Mouse (Mus musculus): ENCODE results near the gene Pcolce. TPM values are rescaled to one million over a fixed set of nuclear protein-coding genes. Genes with fewer than 3 reads are reported as not detected.
A peak's percentile ranks its signal among the peaks of the same experiment; 100 is the strongest.
"Not testable (repeated sequence)": the region's sequence is repeated elsewhere in the genome, so short reads cannot be mapped to it uniquely, and the experiment has no call there.

The Pcolce gene
- total RNA-seq, 2 experiments from 2014 or later, result 101 to 107 TPM

DNA sequence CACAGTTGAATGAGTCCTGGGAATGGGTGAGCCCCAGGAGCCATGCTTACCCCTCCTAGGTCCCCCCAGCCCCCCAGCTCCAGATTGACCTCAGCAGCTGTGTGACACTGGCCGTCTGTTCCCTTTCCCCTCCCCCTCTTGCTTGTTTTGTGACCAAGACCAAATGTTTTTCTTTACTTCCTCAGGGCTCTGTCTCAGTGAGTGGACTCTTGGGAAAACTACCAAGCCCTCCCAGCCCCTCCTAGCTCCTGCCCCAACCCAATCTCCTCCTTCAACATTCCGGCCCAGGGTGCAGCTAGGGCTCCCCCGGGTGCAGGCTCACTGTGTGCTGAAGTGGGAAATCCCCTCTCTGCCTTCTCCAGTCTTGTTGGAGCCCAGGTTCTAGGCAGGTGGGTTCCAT is 17.0 kb upstream of the Pcolce start:
- intact Hi-C loops (cut with DNase I), result loop anchor here (5.0 kb wide), 2 partner anchors 98 to 113 kb away; partner anchors contain the start of genes Epo, Gigyf1 and Gnb2
- DNase-seq, result peak; percentile 44 to 48

DNA sequence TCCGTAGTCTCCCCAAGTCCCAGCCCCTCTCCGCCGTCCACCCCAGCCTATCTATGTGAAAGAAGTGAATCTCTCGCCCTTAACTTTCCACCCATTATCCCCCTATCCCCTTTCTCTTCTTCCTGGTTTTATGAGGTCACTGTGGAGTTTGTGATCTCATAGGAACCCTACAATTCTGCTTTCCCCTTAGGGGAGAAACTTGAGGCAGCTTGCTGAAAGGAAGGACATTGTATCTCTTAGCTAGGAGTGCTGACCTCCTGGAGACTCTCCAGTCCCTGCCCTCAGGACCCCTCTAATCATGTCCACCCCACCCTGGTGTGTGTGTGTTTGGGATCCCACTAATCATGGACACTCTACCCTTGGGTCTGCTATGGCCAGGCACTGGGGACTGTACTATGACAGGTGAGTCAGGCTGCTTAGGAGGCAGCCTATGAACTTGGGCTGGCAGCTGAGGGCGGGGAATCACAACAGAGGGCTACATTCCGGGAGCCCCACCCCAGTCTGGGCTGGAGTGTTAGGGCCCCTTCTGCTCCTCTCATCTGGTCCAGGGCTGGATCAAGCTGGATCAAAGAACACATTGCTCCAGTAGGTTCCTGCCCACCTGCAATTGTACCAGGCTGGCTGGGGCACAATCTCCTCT is 16.4 kb upstream of the Pcolce start:
- intact Hi-C loops (cut with DNase I), result loop anchor here (2.0 to 5.0 kb wide), 3 partner anchors 27 to 113 kb away; partner anchors contain the start of genes Epo, Gigyf1 and Gnb2
- no peak for DNase-seq

DNA sequence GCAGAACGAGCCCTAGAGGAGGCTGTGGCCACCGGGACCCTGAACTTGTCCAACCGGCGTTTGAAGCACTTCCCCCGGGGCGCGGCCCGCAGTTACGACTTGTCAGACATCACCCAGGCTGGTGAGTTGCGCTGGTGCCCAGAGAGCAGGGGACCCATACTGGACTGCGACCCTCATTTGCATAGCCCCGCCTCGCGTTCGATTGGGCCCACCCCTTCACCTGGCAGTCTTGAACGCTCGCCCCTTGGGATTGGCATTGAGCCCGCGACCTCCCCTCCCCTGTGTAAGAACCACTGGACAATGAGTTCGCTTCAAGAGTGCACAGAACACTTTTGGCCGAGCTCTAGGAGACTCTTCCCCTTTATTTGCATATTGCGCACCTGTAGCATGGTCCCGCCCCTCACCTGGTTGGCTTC is 15.7 kb upstream of the Pcolce start:
- intact Hi-C loops (cut with DNase I), result loop anchor here (2.0 kb wide), 1 partner anchor 27 kb away; no protein-coding TSS in a partner anchor

DNA sequence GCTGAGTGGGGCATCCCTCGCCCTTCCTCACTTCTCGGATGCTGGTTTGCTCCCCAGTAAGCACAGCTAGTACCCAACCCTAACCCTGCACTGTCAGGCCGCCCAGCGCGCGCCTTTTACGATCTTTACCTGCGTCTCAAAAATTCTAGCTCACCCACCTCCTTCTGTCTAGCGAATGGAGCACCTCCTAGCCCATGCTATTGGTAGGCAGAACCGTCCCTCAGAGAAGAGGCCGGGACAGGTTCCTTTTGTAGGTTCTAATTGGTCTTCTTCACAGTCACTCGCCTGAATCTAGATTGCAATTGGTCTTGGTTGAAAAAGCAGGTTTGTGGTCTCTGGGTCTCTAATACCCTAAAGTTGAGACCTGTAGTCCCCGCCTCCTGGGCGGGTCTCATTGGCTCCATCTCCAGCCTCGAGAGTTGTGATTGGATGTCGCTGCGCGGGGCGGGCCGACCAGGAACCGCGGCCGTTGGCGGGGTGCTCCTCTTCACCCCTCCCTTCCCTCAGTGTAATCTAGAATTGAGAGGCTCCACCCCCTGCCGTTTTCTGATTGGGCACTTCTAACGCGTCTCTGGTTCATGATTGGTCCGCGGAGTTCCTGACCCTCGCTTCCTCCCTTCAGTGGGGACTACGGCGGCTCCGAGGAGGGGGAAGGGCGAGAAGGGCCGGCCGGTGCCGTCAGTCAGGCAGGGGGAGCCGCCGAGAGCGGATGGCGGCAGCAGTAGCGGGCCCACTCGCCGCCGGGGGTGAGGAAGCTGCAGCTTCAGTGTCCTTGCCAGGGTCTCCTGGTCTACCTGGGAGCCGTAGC is 15.1 kb upstream of the Pcolce start, which contains the start of the genes Fbxo24, Lrch4 and Gm20605:
Fbxo24 (minus strand) TSS at position 505 of the 808 bp plus-strand sequence.
Lrch4 (plus strand) TSS at position 624 of the 808 bp plus-strand sequence.
Gm20605 (plus strand) TSS at position 678 of the 808 bp plus-strand sequence.
- DNase-seq, result peak; percentile 97
- intact Hi-C loops (cut with DNase I), result loop anchor here (2.0 kb wide), 1 partner anchor 26 kb away; no protein-coding TSS in a partner anchor

More for the DNA sequence above, 15.7 kb upstream of the Pcolce start:
- no peak for DNase-seq

DNA sequence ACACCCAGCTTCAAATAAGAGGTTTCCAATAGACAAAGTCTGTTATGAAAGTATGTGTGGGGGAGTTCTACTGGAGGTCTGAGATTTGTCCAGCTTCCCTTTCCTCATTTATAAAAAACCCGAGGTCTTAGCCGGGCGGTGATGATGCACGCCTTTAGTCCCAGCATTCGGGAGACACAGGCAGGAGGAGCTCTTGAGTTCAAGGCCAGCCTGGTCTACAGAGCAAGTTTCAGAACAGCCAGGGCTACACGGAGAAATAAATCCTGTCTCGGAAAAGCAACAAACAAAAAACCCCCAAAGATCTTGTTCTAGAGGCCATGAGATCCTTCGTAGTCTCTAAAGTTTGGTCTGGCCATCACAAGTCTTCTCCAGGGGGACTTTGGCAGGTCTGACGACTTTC is 14.4 kb upstream of the Pcolce start:
- peak in 1 of 2 experiments; percentile 45 for DNase-seq
- intact Hi-C loops (cut with DNase I), result loop anchor here (2.0 kb wide), 1 partner anchor 25 kb away; no protein-coding TSS in a partner anchor

DNA sequence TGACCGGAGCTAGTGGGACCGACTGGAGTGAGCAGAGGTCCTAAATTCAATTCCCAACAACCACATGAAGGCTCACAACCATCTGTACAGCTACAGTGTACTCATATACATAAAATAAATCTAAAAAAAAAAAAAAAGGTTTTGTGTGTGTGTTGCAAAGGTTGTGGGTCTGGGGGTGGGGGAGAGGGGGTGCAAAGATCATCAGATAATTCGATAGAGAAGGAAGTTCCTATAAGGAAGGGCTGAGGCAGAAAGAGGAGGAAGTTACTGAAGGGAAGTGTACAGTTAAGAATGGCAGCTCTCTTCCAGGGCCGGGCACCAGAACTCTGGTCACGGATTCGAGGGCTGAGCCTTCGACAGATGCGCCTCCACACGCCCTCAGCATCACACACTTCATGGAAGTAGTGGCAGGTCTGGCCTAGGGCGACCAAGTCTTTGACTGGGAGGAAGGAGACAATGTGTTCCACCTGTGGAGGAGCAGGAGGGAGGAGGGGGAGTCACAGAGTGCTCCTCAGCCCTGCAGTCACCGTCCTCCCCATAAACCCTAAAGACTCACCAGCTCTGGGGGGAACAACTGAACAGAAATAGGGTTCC is 10.4 kb upstream of the Pcolce start:
- intact Hi-C loops (cut with DNase I), result no loop called here
- no peak for DNase-seq

DNA sequence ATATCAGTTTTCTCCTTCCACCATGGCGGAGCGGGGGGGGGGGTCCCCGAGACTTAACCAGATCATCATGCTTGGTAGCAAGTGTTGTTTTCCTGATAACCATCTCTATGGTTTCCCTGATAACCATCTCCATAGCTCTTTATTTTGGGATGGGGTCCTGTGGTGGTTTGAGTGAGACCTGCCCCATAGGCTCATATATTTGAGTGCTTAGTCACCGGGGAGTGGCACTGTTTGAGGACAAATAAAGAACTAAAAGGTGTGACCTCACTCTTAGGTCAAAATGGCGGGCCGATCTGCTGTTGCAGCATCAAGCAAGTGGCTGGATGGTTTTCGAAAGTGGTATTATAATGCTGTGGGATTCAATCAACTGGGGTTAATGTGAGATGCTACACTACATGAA is 1.8 kb upstream of the Pcolce start:
- no peak for DNase-seq
- intact Hi-C loops (cut with DNase I), result no loop called here

DNA sequence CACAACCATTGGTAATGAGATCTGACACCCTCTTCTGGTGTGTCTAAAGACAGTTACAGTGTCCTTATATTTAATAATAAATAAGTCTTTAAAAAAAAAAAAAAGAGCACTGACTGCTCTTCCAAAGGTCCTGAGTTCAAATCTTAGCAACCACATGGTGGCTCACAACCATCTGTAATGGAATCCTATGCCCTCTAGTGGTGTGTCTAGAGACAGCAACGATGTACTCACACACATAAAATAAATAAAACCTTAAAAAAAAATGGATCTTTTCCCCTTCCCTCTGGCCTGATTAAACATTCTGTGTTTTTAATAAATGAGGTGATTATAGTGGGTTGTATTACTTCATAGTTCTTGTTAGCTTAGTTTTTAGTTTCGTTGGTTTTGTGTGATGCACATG is 1.3 kb upstream of the Pcolce start:
- intact Hi-C loops (cut with DNase I); DNase-seq: not testable (repeated sequence)

DNA sequence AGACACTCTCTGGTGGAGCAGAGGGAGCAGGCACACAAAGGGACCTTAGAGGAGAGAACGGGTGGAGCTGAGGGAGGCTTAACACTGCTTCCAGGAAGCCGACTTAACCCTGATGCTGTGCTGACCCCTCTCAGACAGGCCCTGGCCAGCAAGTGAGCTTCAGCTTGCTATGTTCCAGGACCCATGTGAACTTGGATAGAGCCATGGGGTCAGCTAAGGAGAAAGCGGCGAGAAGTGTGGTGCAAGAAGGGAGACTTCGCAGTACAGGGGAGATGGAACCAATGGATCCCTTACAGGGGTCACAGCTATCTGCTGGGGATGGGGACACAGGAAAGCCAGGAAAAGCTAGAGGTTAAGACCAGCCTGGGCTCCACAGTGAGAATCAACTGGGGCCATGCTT is 508 bp downstream of the Pcolce start:
- intact Hi-C loops (cut with DNase I), result no loop called here
- DNase-seq, result no peak

DNA sequence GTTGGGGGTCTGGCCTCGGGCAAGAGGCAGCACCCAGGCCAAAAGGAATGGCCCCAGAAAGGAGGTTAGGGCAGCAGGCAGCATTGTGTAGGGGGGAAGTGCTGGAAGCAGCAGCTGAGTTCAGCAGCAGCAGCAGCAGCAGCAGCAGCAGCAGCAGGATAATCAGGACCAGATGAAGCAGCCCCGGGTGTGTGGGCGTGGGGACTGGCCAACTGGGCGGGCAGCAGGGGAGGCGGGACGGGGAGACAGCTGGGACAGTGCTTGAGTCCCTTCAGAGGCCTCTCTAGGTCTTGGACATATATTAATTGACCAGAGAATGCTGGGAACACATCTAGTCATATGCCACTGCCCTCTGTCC is 2.4 kb downstream of the Pcolce start:
- intact Hi-C loops (cut with DNase I), result no loop called here
- peak; percentile 77 to 81 for DNase-seq

DNA sequence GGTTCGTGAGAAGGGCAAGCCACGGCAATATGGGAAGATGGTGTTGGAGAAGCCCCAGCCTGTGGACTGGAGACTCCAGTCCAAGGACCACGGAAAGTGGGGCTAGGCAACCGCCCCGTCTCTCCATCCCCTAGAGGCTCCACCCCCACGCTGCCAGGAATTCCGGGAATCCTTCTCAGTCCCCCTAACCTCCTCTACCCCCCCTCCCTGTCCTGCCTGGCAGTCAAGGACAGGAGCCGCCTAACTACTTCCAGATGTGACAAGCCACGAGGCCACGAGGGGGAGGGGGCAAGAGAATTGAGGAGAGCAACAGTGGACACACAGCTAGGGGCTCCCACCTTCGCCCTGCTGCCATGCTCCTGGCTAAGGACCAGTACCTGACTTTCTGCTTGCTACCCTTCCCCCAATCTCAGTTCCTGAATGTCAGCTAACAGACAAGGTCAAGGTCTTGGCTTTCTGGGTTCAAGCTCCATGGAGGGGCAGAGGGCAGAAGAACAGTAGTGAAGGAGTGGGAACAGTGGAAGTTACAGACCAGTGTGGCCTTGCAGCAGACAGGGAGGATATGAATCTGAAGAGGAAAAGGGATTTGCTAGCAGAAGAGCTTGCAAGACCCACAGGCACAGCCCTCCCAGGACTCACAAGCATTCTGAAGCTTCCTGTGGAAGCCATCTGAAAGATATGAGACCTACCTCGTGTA is 2.9 kb downstream of the Pcolce start:
- intact Hi-C loops (cut with DNase I), result no loop called here
- DNase-seq, result peak; percentile 80 to 85

DNA sequence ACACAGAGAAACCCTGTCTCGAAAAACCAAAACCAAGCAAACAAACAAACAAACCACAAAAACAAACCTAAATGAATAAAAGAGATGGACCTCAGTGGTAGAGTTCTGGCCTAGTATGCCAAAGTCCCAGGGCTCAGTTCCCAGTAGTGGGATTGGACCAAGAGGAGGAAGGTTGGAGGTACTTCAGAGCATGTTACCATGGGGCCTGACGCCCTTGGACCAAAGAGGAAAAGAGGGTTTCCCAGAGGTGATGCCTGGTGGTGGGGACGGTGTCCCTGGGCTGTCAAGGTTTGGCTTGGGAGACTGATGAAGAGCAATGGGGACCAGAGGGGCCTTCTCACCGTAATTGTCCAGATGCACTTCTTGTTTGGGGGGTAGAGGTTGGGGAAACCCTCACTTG is 3.5 kb downstream of the Pcolce start:
- intact Hi-C loops (cut with DNase I), result no loop called here
- DNase-seq, result peak in 1 of 2 experiments; percentile 13

DNA sequence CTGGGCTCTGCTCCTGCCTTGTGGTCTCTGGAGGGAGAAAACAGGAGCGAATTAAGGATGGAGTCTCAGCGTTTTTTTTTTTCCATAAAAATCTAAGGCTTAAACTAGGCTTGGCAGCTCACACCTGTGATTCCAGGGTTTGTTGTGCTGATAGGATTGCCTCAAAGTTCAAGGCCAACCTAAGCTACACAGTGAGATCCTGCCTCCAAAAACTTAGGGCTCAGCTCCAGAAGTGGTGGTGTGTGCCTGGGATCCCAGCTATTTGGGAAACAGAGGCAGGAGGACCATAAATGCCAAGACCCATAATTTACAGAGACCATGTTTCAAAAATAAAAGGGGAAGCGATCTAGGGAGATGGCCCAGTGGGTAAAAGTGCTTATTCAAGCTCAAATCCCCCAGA is 4.3 kb downstream of the Pcolce start:
- intact Hi-C loops (cut with DNase I), result no loop called here
- no peak for DNase-seq

DNA sequence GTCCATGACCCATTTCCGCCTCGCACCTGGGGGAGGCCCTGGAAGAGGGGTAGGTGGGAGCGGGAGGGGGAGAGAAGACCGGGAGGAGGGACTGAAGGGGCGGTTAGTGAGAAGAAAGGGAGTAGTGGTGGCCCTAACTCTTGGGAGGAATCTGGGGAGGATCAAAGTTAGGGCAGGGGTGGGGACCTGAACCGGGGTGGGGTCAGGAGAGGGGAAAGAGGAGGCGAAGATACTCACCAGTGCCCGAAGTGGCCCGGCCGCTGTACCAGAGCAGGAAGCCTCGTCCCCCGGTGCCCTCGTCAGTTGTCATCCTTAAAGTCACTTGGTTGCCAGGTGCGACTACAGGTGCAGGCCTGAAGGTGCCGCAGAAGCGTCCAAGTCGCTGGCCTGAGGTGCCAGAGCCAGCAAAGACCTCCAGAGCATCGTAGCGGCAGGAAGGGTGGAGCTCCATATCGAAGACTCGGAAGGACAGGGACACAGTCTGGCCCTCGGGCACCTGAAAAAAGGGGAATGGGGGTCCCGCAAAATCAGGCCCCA is 4.9 kb downstream of the Pcolce start:
- intact Hi-C loops (cut with DNase I), result no loop called here
- no peak for DNase-seq

DNA sequence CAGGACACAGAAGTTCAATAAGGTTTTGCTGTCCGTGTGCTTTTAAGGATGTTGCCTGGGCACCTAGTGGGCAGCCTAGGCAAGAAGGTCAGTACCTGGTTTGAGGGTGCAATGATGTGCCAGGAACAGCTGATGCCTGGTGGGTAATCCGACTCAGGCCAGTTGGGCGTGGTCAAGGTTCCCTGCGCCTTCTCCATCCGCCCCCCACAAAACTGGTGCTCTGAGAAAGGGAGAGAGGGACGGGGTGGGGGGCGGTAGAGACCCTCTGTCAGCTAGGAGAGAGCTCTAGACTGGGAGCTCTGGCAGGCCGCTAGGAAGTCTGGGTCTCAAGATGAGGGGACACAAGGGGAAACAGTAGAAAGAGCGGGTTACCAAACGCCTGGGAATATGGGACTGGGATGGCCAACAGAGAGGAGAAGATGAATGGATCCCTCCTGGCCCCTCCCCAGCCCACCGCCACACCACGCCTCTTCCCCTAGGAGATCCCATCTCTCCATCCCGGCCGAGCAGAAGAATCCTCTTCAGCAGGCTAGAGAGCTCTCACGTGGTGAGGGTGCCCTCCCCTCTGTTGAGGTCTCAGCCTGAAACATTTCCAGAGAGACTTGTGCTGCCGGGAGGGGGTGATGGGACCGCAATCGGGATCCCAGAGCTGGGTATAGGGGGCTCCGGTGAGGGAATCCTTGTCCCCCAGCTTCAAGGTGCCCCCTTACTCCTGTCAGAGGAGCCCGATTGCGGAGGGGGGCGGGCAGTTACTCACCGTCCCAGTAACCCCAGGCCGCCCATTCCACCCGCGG is 5.5 kb downstream of the Pcolce start:
- no peak for DNase-seq
- intact Hi-C loops (cut with DNase I), result no loop called here

DNA sequence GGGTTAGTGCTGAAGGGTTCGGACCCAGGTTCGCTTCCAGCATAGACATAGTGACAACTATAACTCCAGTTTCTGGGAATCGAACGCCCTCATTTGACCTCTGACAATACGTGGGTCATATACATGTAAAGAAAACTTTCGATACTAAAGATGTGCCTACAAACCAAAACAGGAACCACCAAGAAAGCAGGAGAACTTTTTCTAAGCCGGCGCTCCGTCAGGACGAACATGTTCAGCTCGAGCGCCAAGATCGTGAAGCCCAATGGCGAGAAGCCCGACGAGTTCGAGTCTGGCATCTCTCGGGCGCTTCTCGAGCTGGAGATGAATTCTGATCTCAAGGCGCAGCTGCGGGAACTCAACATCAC is 12.2 kb downstream of the Pcolce start:
- intact Hi-C loops (cut with DNase I), result loop anchor here (2.0 kb wide), 1 partner anchor 69 kb away; the partner anchor contains the start of genes Epo and Gnb2
- peak in 1 of 2 experiments; percentile 66 for DNase-seq

DNA sequence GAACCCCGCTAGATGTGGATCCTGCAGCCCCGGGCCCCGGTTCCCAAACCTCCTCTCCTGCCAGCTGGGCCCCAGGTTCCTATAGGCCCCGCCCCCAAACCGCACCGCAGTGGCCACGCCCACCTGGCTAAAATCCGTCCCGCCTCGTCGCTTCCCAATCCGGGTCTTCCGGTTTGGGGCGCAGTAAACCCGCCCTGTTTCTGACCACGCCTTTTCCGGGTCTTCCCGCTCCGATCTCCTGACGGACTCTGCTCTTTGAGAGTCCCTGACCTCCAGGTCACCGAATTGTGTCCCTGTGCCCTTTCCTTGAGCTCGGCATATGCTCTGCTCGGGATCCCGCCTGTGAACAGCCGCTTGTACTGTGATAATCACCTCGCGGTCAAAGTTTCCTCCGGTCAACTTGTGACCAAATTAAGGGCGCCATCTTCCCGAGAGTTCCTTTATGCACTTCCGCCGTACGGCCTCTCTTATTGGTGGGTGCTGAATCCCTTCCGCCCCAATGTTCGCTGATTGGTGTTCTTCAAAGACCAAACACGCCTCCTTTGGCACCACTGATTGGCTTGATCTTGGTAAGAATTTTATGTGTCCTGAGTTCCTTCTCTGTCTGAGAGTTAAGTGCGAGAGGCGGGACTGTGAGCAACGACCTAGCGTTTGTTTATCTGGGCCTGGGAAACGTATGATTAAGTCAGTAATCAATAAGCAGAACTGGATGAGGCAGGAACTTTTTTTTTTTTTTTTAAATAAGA is 12.8 kb downstream of the Pcolce start, which contains the start of gene Mospd3:
Mospd3 (minus strand) TSS at position 440 of the 746 bp plus-strand sequence.
- DNase-seq, result peak; percentile 96 to 97
- intact Hi-C loops (cut with DNase I), result loop anchor here (2.0 kb wide), 1 partner anchor 68 kb away; the partner anchor contains the start of genes Epo and Gnb2

DNA sequence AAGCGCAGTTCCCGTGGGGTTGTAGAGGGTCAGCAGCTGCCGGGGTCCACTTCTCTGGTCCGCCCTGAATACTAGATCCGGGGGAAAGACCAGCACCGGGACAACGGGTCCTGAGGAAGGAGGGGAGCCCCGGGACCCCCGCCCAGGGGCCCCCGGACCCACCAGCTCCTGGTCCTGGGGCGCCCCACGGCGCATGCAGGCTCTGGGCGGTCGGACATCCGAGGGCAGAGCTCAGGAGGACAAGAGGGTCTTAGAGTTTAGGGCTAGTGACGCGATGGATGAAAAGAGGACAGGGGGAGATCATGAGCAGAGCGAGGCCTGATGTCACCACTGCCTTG is 13.3 kb downstream of the Pcolce start:
- intact Hi-C loops (cut with DNase I), result loop anchor here (2.0 kb wide), 1 partner anchor 67 kb away; the partner anchor contains the start of genes Epo and Gnb2
- DNase-seq, result no peak

Measured in heart, postnatal 14 days (tissue).